Mouse (Mus musculus) stomach, postnatal 0 days (tissue): ENCODE measurements around the gene Ovca2.

Source experiments
- CTCF ChIP-seq: IDR thresholded peaks from 2 replicates; pipeline ENCODE4 v1.5.1; 2016; ENCODE audit warnings: antibody characterized with exemption, low read depth, mild to moderate bottlenecking, moderate library complexity
- EP300 ChIP-seq: optimal IDR thresholded peaks from 2 replicates; pipeline ENCODE3; 2016; ENCODE audit warnings: antibody characterized with exemption

DNA sequence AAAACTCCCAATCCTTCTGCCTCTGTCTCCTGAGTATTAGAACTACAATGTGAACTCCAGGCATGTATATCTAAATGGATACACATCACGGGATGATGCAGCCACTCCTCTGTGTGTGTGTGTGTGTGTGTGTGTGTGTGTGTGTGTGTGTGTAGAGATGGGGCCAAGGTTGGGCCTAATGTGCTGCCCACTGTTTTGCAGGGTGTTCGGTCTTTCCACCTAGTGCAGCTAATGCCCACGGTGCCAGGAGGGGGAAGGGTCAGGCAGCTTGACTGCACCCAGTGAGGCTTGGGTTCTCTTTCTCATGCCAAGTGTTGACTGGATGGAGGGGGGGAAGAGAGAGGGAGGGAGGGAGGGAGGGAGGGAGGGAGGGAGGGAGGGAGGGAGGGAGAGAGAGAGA, 34.2 kb upstream of the Ovca2 start:
- TF ChIP-seq CTCF (no peak), EP300 (no peak)
